Comparison of ENCODE assay signal across 8 mouse cellular contexts in genomic region chr2:91963443-91963932, GRCm38 (mm10). TPM values are rescaled to one million over a fixed set of nuclear protein-coding genes. Genes with fewer than 3 reads are reported as not detected.
A peak's percentile ranks its signal among the peaks of the same experiment; 100 is the strongest.
DNase-seq lines count a peak whose midpoint lies in the region; ATAC-seq and TF ChIP-seq lines count a peak whose summit lies in the region.

No protein-coding gene starts in this region.

- peaks cover 29% of the 10 kb centered on the region for H3K4me1 ChIP-seq in cerebellum, adult 2 months (ENCODE audit: control insufficient read depth, insufficient read depth, low read length)
- peaks cover 6% of the 10 kb centered on the region; the same call in 1 of the 2 replicates for H3K4me1 ChIP-seq in forebrain, postnatal 0 days (ENCODE audit: insufficient read depth)
- peaks cover 9% of the 10 kb centered on the region for H3K4me1 ChIP-seq in lung, embryonic 14.5 days (ENCODE audit: insufficient read depth)

- peak; percentile 62 for DNase-seq in MEL-GATA-1-ER (ENCODE audit: extremely low read depth, low read depth)
- peak; percentile 93 to 97 for DNase-seq in cerebellum, adult 2 months
- peak; percentile 93 for DNase-seq in forebrain, postnatal 0 days
- DNase-seq in heart, postnatal 4 days: peak; percentile 99
- peak; percentile 89 to 93 for DNase-seq in layer of hippocampus, adult 8-10 months (ENCODE audit: low spot score in 2 of 2)
- peak; percentile 97 for DNase-seq in lung, embryonic 14.5 days
- peak; percentile 88 to 91 for DNase-seq in thymus, adult 18-20 months

- TF ChIP-seq CTCF in cerebellum, adult 2 months (IDR thresholded peaks at IDR 0.05; ENCODE audit: borderline replicate concordance, insufficient read depth, low read depth, low read length): peak; percentile 78
- peak; percentile 85 for TF ChIP-seq CTCF in forebrain, postnatal 0 days (IDR thresholded peaks at IDR 0.05; ENCODE audit: low read depth)
- TF ChIP-seq CTCF in lung, embryonic 14.5 days (IDR thresholded peaks at IDR 0.05; ENCODE audit: low read depth): peak; percentile 75

- H3K9ac ChIP-seq in forebrain, postnatal 0 days: peak overlapping the region; percentile 81
- peak overlapping the region; percentile 85 for H3K9ac ChIP-seq in lung, embryonic 14.5 days

- WGBS in cerebellum, adult 2 months: 1% methylated on average over 48 of the region's 57 CpGs
- WGBS in forebrain, postnatal 0 days: 1% methylated on average over 55 of the region's 57 CpGs
- WGBS in lung, embryonic 14.5 days: 1% methylated on average over 55 of the region's 57 CpGs

- peak overlapping the region; percentile 96 for H3K27ac ChIP-seq in cerebellum, adult 2 months (ENCODE audit: insufficient read depth, low read length)
- H3K27ac ChIP-seq in forebrain, postnatal 0 days (ENCODE audit: low read depth, low read length): peak overlapping the region; percentile 71; the same call in 1 of the 2 replicates
- H3K27ac ChIP-seq in lung, embryonic 14.5 days (ENCODE audit: low read depth): peak overlapping the region; percentile 73

- H3K4me3 ChIP-seq in cerebellum, adult 2 months (replicated peaks; ENCODE audit: insufficient read depth, low read depth, low read length): peak overlapping the region; percentile 100
- H3K4me3 ChIP-seq in forebrain, postnatal 0 days (ENCODE audit: low read depth, low read length): peak overlapping the region; percentile 87
- peak overlapping the region; percentile 87 for H3K4me3 ChIP-seq in lung, embryonic 14.5 days (ENCODE audit: low read depth, low read length)

- H3K36me3 ChIP-seq in forebrain, postnatal 0 days (ENCODE audit: insufficient read depth): no peaks in the 10 kb centered on the region
- 0 out of 2 replicates have a peak, but pooled peaks cover 8% of the 10 kb centered on the region for H3K36me3 ChIP-seq in lung, embryonic 14.5 days (ENCODE audit: insufficient read depth)

- no peaks in the 10 kb centered on the region for H3K9me3 ChIP-seq in forebrain, postnatal 0 days (ENCODE audit: low read length)
- H3K9me3 ChIP-seq in lung, embryonic 14.5 days (ENCODE audit: low read depth, low read length): no peaks in the 10 kb centered on the region

- peak; percentile 35; the same call in 1 of the 2 replicates for TF ChIP-seq POLR2A in cerebellum, adult 2 months (IDR thresholded peaks at IDR 0.05; ENCODE audit: borderline replicate concordance, insufficient read depth, low read length)

- no peaks in the 10 kb centered on the region for H3K27me3 ChIP-seq in cerebellum, adult 2 months (ENCODE audit: control insufficient read depth, insufficient read depth, low read length)
- no peaks in the 10 kb centered on the region for H3K27me3 ChIP-seq in forebrain, postnatal 0 days (ENCODE audit: insufficient read depth, low read length)
- H3K27me3 ChIP-seq in lung, embryonic 14.5 days (ENCODE audit: insufficient read depth, low read length): no peaks in the 10 kb centered on the region

- ATAC-seq in forebrain, postnatal 0 days: peak; percentile 94
- peak; percentile 94 for ATAC-seq in lung, embryonic 14.5 days (ENCODE audit: insufficient read depth)
- ATAC-seq in neutrophil, adult 5-6 weeks (ENCODE audit: extremely low read depth, insufficient number of reproducible peaks, low FRiP score, poor library complexity, severe bottlenecking): peak; percentile 65

- peak overlapping the region; percentile 85 for H3K4me2 ChIP-seq in forebrain, postnatal 0 days (ENCODE audit: low read depth)
- H3K4me2 ChIP-seq in lung, embryonic 14.5 days: peak overlapping the region; percentile 95

RNA-seq across cellular contexts. Expression of gene Dgkz, which starts 12.2 kb away (rescaled TPM):
- 716 and 832 TPM in 2 replicates for polyA plus RNA-seq in cerebellum, adult 2 months (2012; rRNA removed)
- 112 and 116 TPM in 2 replicates for total RNA-seq in forebrain, postnatal 0 days (2014; rRNA removed)
- polyA plus RNA-seq in forebrain, postnatal 0 days (2015; fragmentation: Nextera tagmentation; extraction: Ambion mirVana): 29.1 and 31.4 TPM in 2 replicates
- 10 to 100 TPM; 76.6 to 80.9 TPM for total RNA-seq in heart, postnatal 4 days (2021)
- 100 to 1,000 TPM; 463 to 479 (median 474) TPM for total RNA-seq in layer of hippocampus, adult 8-10 months (2022)
- 59.2 and 63.9 TPM in 2 replicates for polyA plus RNA-seq in lung, embryonic 14.5 days (2014; fragmentation: Nextera tagmentation; extraction: Ambion mirVana)
- 137 TPM in 2 replicates for total RNA-seq in neutrophil, adult 5-6 weeks (2017)

RNA-seq across cellular contexts. Expression of gene Gm9821, which starts 18.0 kb away (rescaled TPM):
- not detected in 2 replicates for polyA plus RNA-seq in cerebellum, adult 2 months (2012; rRNA removed)
- not detected in 2 replicates for total RNA-seq in forebrain, postnatal 0 days (2014; rRNA removed)
- polyA plus RNA-seq in forebrain, postnatal 0 days (2015; fragmentation: Nextera tagmentation; extraction: Ambion mirVana): not detected in 2 replicates
- total RNA-seq in heart, postnatal 4 days (2021): not detected
- total RNA-seq in layer of hippocampus, adult 8-10 months (2022): not detected
- 0.34 and 1.1 TPM in 2 replicates for polyA plus RNA-seq in lung, embryonic 14.5 days (2014; fragmentation: Nextera tagmentation; extraction: Ambion mirVana)
- 0.35 and 0.74 TPM in 2 replicates for total RNA-seq in neutrophil, adult 5-6 weeks (2017)

RNA-seq across cellular contexts. Expression of gene Mdk, which starts 31.4 kb away (rescaled TPM):
- polyA plus RNA-seq in cerebellum, adult 2 months (2012; rRNA removed): 77.8 and 78.9 TPM in 2 replicates
- total RNA-seq in forebrain, postnatal 0 days (2014; rRNA removed): 74.2 and 75.5 TPM in 2 replicates
- 121 and 162 TPM in 2 replicates for polyA plus RNA-seq in forebrain, postnatal 0 days (2015; fragmentation: Nextera tagmentation; extraction: Ambion mirVana)
- 100 to 1,000 TPM; 102 to 110 TPM for total RNA-seq in heart, postnatal 4 days (2021)
- 10 to 100 TPM; 21.4 to 27.8 (median 24.1) TPM for total RNA-seq in layer of hippocampus, adult 8-10 months (2022)
- polyA plus RNA-seq in lung, embryonic 14.5 days (2014; fragmentation: Nextera tagmentation; extraction: Ambion mirVana): 1,044 and 1,097 TPM in 2 replicates
- total RNA-seq in neutrophil, adult 5-6 weeks (2017): 1.1 and 1.3 TPM in 2 replicates

RNA-seq across cellular contexts. Expression of gene Chrm4, which starts 36.4 kb away (rescaled TPM):
- polyA plus RNA-seq in cerebellum, adult 2 months (2012; rRNA removed): 2.0 TPM in 2 replicates
- 4.0 and 7.0 TPM in 2 replicates for total RNA-seq in forebrain, postnatal 0 days (2014; rRNA removed)
- polyA plus RNA-seq in forebrain, postnatal 0 days (2015; fragmentation: Nextera tagmentation; extraction: Ambion mirVana): 1.1 and 1.3 TPM in 2 replicates
- total RNA-seq in heart, postnatal 4 days (2021): not detected
- 10 to 100 TPM; 27.0 to 29.9 (median 29.1) TPM for total RNA-seq in layer of hippocampus, adult 8-10 months (2022)
- polyA plus RNA-seq in lung, embryonic 14.5 days (2014; fragmentation: Nextera tagmentation; extraction: Ambion mirVana): 0.22 and 0.33 TPM in 2 replicates
- total RNA-seq in neutrophil, adult 5-6 weeks (2017): not detected in 2 replicates

Comparison
In these comparisons a context has a peak if more than half of its experiments do, and no peak if none do; other contexts are left out.
1. Peak in every context shown above with its lines: DNase-seq, ATAC-seq, H3K4me3 ChIP-seq and H3K27ac ChIP-seq.